Mouse (Mus musculus) monocyte, adult 2 months (primary cell): Measurements from ENCODE around the gene Dcaf11.

Experiments used
- DNase-seq, 2 experiments: peaks; one replicate each; pipeline ENCODE4 v3.0.0; 2022; ENCODE audit warnings: low spot score in 2 of 2, low read depth in 1 of 2

Gene Dcaf11

GRCm38 (mm10) chr14:55555788-55556187 lies 4.0 kb upstream of the Dcaf11 start:
- DNase-seq = no peak

GRCm38 (mm10) chr14:55557003-55557402 lies 2.8 kb upstream of the Dcaf11 start:
- peak; percentile 68 to 78 for DNase-seq

GRCm38 (mm10) chr14:55557587-55557986 lies 2.2 kb upstream of the Dcaf11 start:
- DNase-seq = no peak

DNA sequence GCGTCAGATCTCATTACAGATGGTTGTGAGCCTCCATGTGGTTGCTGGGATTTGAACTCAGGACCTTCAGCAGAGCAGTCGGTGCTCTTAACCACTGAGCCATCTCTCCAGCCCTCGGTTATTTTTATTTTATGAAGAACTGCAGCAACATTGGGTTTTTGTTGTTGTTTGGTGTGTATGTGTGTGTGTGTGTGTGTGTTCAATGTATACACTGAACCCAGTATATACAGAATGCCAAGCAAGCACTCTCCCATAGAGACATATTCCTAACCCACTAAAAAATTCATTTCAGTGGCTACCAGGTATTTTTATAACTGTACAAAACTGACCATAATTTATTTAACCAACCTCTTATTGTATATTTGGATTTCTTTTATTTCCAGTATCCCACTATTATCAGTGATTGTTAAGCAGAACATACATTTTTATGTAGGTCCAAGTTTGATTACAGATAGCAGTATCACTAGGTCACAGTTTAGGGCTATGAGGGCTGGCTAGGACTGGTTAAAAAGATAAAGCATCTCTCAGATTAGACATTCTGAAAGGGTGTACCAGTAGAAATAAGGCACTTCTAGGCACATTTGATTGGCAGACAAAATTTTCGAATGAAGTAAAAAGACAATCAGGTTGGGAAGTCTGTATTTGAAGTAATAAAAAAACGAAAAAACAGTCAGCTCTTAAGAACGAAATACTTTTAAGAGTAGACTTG lies 912 bp upstream of the Dcaf11 start:
- no peak for DNase-seq

DNA sequence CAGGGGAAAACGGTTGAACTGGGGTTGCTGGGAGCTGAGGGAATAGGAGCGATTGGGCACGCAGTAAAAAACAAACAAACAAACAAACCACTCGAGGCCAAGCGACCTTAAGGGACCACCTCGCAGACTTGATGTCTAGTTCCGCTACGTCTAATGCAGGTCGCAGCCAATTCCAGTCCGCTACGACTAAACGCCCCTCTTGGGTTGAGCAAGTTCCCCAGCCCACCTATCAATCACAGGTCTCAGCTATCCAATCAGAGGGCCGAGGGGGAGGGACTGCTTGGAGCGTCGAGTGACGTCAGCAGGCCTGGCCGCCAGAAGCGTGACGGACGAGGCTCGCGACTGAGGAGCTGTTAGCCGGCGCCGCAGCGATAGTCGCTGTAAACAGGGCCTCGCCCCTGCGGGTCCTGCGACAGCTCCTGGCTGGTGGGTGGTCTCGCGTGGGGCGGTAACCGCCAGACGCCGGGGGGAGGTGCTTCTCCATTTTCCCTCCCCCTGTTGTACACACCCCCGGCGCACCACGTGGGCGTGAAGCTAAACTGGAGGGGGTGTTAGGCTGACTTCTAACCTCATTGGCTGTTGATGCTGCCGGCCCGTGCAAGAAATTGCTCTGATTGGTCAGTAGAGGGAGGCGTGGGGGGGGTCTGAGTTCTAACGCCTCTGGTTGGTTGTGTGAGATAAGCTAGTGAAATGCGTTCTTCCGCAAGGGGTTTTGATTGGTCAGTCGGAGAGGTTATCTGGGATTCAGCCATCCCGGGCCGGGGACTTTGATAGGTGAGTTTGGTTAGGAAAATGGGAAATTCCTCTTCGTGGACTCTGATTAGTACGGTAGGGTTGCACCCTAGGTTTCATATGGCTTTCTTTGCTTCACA lies 632 bp downstream of the Dcaf11 start, which contains the start of gene A730061H03Rik:
A730061H03Rik (minus strand) TSS at position 205 of the 872 bp plus-strand sequence.
- DNase-seq = peak; percentile 98

DNA sequence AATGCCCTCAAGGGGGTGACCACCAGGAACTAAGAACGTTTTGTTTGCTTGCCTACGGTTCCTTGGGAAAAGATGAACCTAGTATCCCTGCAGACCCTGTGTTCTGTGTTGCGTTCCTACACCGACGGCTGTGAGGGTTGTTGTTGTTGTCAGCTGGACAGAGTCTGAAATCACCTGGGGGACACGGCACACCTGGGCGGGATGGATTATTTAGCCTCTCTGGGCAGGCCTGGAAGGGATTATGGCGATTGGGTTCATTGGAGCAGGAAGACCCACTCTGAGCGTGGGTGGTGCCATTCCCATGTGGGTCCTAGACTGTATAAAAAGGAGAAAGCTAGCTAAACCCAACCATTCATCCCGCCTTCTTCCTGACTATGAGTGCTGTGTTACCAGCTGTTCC lies 2.1 kb downstream of the Dcaf11 start:
- no peak for DNase-seq

DNA sequence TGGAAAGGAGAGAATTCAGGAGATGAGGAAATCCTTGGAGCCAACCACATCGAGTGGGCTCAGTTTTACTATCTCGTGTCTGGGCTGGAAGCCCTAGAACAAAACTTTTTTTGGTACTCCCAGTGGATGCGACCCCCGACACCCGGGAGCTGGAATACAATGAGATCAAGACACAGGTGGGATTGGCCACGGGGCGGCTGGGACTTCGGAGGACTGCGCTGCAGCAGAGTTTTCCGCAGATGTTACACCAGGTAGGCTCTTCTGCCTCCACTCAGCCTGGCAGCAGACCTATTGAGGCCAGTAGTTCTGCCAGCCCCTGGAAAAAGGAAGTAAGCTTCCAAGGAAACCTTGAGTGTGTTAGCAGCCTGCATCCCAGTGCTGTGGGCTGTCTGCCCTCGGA lies 3.4 kb downstream of the Dcaf11 start:
- no peak for DNase-seq

DNA sequence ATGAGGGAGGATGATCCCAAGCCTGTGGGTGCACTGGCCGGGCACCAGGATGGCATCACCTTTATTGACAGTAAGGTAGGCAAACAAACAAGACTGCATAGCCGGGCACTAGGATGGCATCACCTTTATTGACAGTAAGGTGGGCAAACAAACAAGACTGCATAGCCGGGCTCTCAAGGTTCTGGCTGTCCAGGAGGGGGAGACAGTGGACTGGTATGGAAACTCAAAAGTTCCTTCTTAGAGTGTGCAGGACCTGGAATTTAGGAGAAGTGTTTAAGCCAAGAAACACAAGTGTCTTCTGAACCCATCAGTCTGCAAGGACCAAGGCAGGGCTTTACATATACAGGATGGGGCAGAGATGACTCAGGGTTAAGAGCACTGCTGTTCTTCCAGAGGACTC lies 5.9 kb downstream of the Dcaf11 start:
- no peak for DNase-seq

DNA sequence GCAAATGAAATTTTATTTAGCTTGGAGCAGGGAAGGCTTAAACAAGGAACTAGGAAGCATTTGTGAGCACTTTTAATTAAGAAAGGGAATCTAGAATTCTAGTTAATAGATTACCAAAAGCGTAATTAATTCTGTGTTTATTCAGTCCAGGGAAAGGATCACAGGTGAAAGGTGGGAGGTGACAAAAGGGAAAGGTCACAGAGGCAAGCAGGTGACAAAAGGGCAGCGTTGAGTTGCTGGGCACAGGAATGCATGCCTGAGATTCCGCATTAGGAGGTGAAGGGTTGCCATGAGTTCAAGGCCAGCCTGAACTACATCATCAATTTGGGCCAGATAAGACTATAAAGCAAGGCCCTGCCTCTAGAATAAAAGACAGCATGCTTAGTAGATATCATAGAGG lies 7.7 kb downstream of the Dcaf11 start:
- no peak for DNase-seq

DNA sequence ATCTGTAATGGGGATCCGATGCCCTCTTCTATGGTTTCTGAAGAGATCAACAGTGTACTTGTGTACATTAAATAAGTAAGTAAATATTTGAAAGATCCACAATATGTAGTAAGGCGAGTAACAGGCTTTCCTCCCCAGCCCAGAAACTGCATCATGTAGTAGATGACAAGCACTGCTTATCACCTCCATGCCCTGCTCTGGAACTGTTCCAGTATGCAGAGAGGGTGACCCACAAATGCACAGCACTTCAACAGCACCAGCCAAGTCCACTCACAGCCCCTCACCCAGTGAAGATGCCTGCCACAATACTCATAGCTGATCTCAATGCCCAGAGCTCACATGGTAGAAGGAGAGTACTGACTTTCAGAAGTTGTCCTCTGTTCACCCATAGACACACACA lies 10.8 kb downstream of the Dcaf11 start:
- DNase-seq = no peak

DNA sequence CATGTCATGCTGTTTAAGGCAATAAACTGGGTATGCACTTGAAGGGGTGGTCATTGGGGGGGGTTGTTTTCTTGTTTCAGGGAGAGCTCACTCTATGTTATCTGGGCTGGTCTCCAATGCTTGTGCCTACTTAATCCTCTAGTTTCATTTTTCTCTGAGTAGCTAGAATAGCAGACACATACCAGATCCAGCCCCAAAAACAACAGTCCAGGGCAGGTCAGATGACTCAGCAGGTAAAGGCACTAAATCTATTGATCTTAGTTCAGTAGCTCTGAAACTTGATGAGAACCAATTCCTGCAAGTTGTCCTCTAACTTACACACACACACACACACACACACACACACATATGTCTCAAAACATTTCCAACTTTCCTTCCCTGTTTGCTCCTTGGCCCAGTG lies 12.0 kb downstream of the Dcaf11 start:
- DNase-seq = no peak

- DNase-seq = no peak
Measured at GRCm38 (mm10) chr14:55575302-55575701, 15.5 kb downstream of the Dcaf11 start, which contains the start of gene Fitm1. Fitm1 (plus strand) TSS chr14:55575617.

DNA sequence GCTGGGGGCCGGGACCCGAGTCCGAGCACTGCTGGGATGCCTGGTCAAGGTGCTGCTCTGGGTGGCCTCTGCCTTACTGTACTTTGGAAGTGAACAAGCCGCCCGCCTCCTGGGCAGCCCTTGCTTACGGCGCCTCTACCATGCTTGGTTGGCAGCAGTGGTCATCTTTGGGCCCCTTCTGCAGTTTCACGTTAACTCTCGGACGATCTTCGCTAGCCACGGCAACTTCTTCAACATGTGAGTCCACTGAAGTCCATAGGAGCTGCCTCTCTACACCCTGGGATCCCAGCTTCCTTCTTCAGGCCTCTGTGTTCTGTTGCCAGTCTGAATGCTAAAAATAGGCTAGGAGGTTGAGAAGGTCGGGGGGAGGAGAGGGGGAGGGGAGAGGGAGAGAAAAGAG lies 15.9 kb downstream of the Dcaf11 start:
- DNase-seq = no peak

- DNase-seq = no peak
Measured at GRCm38 (mm10) chr14:55576376-55576775, 16.6 kb downstream of the Dcaf11 start.

DNA sequence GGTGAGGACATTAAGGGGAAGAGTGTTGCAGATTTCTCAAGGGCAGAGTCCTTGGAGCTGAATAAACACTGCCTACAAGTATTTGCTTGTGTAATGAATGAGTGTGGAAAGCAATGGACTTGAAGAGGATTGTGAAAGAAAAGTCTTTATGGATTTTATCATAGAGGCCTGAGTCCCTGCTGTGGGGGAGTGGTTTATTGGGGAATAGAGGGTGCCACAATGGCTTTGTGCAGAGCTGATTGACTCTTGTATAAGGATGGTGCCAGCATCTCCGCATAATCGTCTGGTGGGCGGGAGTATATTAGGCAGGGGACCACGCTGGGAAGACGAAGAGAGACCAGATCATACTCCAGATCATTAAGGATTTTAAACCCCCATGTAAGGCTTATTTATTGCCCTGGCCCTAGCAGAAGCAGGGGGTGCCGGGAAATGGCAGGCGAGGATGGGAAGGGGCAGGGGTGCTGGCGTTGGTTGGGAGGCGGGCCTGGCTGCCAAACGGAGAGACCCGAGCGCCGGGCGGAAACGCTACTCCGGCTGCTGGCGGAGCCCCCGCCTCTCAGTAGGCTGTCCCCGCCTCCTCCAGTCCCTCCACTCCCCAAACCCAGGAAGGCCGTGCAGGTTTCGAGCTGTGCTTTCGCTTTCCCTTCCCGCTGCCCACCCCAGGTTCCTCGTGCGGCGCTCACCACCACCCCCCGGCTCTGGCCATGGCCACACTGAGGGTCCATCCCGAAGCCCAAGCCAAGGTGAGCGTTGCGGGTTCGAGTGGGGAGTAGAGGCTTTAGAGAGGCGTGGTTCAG lies 18.3 kb downstream of the Dcaf11 start, which contains the start of gene Psme1:
Psme1 (plus strand) TSS at position 253 of the 797 bp plus-strand sequence.
- peak in 1 of 2 experiments; percentile 47 for DNase-seq

- DNase-seq = no peak
Measured at GRCm38 (mm10) chr14:55578668-55579269, 19.0 kb downstream of the Dcaf11 start.

DNA sequence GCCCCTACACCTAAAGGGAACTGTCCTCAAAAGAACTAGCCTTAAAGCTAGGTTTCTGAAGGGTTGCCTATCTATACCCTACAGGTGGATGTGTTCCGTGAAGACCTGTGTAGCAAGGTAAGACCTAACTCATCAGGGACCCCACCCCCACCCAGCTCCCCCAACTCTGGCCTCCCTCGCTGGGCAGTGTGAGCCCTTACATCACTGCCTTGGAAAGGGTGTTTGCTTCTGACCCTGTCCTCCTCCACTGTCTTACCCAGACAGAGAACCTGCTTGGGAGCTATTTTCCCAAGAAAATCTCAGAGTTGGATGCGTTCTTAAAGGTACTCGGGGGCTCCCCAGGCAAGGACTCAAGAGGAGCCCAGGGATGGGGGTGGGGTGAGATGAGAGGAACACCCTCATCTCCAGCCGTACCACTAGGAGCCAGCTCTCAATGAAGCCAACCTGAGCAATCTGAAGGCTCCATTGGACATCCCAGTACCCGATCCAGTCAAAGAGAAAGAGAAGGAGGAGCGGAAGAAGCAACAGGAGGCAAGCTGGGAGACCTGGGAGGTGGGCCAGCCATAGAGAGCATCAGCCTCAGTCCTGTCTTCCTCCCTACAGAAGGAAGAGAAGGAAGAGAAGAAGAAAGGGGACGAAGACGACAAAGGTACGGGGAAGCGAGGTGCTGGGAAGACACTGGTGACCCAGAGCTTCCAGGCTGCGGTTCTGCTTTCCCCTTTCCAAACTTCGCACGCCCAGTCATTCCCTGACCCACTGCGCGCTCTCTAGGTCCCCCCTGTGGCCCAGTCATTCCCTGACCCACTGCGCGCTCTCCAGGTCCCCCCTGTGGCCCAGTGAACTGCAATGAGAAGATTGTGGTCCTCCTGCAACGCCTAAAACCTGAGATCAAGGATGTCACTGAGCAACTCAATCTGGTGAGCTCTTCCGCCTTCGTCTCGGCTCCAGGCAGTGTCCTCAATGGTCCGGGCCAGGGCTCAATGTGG lies 20.0 kb downstream of the Dcaf11 start:
- no peak for DNase-seq

DNA sequence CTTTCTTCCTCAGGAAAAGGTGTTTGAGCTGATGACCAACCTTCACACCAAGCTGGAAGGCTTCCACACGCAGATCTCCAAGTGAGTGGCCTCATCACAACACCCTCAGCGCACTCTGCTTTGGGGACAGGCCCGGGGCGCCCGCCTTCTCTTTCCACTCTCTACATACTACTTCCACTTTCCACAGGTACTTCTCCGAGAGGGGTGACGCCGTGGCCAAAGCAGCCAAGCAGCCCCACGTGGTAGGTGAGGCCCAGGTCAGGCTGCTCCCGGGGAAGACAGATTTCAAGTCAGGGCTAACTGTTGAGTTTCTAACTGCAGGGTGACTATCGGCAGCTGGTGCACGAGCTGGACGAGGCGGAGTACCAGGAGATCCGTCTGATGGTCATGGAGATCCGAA lies 20.9 kb downstream of the Dcaf11 start:
- DNase-seq = no peak

DNA sequence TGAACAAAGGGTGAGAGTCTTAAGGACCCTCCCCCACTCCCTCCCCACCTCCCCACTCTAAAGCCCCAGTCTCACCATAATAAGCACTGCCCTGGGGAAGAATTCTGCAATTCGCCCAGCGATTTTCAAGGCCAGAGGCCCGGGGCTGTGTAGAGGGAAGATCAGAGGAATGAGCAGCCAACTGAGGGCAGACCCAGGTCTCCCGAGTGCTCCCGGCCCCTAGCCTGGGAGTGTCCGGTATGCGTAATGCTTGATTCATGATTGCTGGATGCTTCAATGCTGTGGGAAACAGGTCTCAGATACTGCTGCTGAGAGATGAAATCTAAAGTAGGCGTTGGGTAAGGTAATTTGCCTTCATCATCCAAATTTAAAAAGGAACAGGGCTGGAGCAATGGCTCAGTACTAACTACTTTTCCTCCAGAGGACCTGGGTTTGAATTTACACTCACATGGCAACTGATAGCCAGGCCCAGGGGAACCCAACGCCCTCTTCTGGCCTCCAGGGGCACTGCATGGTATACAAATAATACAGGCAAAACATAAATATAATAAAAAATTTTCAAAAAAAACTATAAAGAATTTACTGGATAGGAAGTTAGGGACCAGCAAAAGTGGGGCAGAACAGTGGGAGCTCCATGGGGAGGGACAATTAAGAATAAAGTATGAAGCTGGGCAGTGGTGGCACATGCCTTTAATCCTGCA lies 22.3 kb downstream of the Dcaf11 start:
- no peak for DNase-seq
